Mouse (Mus musculus): ENCODE results near the gene Kbtbd13. TPM values are rescaled to one million over a fixed set of nuclear protein-coding genes. Genes with fewer than 3 reads are reported as not detected.
A peak's percentile ranks its signal among the peaks of the same experiment; 100 is the strongest.
"Not testable (repeated sequence)": the region's sequence is repeated elsewhere in the genome, so short reads cannot be mapped to it uniquely, and the experiment has no call there.

The Kbtbd13 gene
- total and polyA plus RNA-seq, 3 experiments: not detected

- peak; percentile 93 for TF ChIP-seq HCFC1 (IDR thresholded peaks at IDR 0.05; ENCODE audit: low read depth, low read length)
- TF ChIP-seq POLR2A (IDR thresholded peaks at IDR 0.05; ENCODE audit: control insufficient read depth in 1 of 2, insufficient read depth in 1 of 2, low read depth in 1 of 2, low read length in 2 of 2, poor library complexity in 1 of 2): peak; percentile 39 to 87; a peak in 3 of 4 replicates
- TF ChIP-seq MXI1 (IDR thresholded peaks at IDR 0.05; ENCODE audit: low read depth, low read length): peak; percentile 81
- TF ChIP-seq NELFE (IDR thresholded peaks at IDR 0.05; ENCODE audit: low read depth, low read length): peak; percentile 85
- TF ChIP-seq POLR2AphosphoS5 (IDR thresholded peaks at IDR 0.05; ENCODE audit: borderline replicate concordance, low read depth, low read length): no peak
- peak; percentile 51; the same call in 1 of the 2 replicates for TF ChIP-seq MYC (IDR thresholded peaks at IDR 0.05; ENCODE audit: low read depth, low read length)
- no peak for TF ChIP-seq RAD21 (IDR thresholded peaks at IDR 0.05; ENCODE audit: low read depth, low read length)
- TF ChIP-seq MAX (IDR thresholded peaks at IDR 0.05; ENCODE audit: low read length): peak; percentile 58; the same call in 1 of the 2 replicates
- TF ChIP-seq USF1 (IDR thresholded peaks at IDR 0.05; ENCODE audit: low read depth, low read length): no peak
- TF ChIP-seq MAFK (IDR thresholded peaks at IDR 0.05; ENCODE audit: borderline replicate concordance, low read depth, low read length): no peak
- TF ChIP-seq SIN3A (IDR thresholded peaks at IDR 0.05; ENCODE audit: low read length): peak; percentile 91
- TF ChIP-seq TBP (IDR thresholded peaks at IDR 0.05; ENCODE audit: low read depth, low read length): peak; percentile 93
- peak; percentile 64; the same call in 1 of the 2 replicates for TF ChIP-seq ZMIZ1 (IDR thresholded peaks at IDR 0.05; ENCODE audit: low read depth, low read length)
- TF ChIP-seq ETS1 (IDR thresholded peaks at IDR 0.05; ENCODE audit: low read depth, low read length): peak; percentile 48; the same call in 1 of the 2 replicates
- no peak for TF ChIP-seq MEF2A (IDR thresholded peaks at IDR 0.05; ENCODE audit: extremely low read depth, insufficient replicate concordance, low read depth, low read length, poor library complexity, severe bottlenecking)
- TF ChIP-seq NRF1 (IDR thresholded peaks at IDR 0.05; ENCODE audit: insufficient read depth, low read depth, low read length, poor library complexity, severe bottlenecking): 0 out of 2 replicates have a peak, but pooled peaks have one; percentile 7
- peak; percentile 98 for TF ChIP-seq ELF1 (IDR thresholded peaks at IDR 0.05; ENCODE audit: low read depth, low read length)
- TF ChIP-seq ZKSCAN1 (IDR thresholded peaks at IDR 0.05; ENCODE audit: low read depth, low read length): no peak
Measured at GRCm38 (mm10) chr9:65345854-65346475, 45.5 kb downstream of the Kbtbd13 start, which contains the start of gene Pdcd7 (continued).

DNA sequence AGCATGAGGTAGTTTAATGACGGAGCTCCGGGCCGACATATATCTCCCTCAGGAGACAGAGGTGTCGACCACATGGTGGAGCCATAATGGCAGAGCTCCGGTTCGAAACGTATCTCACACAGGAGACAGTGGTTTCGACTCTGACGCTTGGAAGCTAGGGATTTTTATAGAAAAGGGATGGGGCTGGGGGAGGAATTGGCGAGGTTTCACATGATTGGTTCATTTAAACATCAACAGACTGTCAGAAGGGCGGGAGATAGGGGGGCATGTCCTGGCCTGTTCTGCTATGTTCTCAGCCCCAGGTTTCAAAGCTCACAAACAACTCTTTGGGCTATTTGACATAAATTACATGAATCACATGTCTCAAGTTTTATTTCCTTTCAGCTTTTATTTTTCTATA lies 46.0 kb downstream of the Kbtbd13 start:
- Histone ChIP-seq H3K27ac (ENCODE audit: control insufficient read depth, low read depth, low read length) (peak overlapping the region; percentile 56), H3K4me1 (ENCODE audit: control insufficient read depth in 1 of 2, insufficient read depth in 2 of 2, low read length in 2 of 2) (peaks cover 0 to 11% of the 10 kb centered on the region in 2 experiments), H3K79me2 (ENCODE audit: control insufficient read depth, insufficient read depth, low read length, poor library complexity) (peaks cover 42% of the 10 kb centered on the region), H3K36me3 (ENCODE audit: control insufficient read depth in 1 of 2, insufficient read depth in 2 of 2, low read length in 2 of 2) (peaks cover 0 to 18% of the 10 kb centered on the region in 2 experiments; a peak in 2 of 4 replicates), H3K4me3 (ENCODE audit: control insufficient read depth in 1 of 2, insufficient read depth in 1 of 2, low read depth in 2 of 2, low read length in 2 of 2) (peak overlapping the region; percentile 53 to 65), H3K9ac (ENCODE audit: control insufficient read depth, low read depth, low read length, poor library complexity, severe bottlenecking) (peak overlapping the region; percentile 51)
- TF ChIP-seq MYC (IDR thresholded peaks at IDR 0.05; ENCODE audit: low read depth, low read length): 0 out of 2 replicates have a peak, but pooled peaks have one; percentile 16
- not testable (repeated sequence) for H3K9me3 ChIP-seq (replicated peaks; ENCODE audit: insufficient read depth, low read length); H3K27me3 ChIP-seq (ENCODE audit: control insufficient read depth in 1 of 2, insufficient read depth in 2 of 2, low read length in 2 of 2); DNase-seq (ENCODE audit: low read depth, low spot score)

Measured in MEL (cell line).